Mouse (Mus musculus): Measurements from ENCODE around the gene Arhgef26. TPM values are rescaled to one million over a fixed set of nuclear protein-coding genes. Genes with fewer than 3 reads are reported as not detected.

The Arhgef26 gene
- polyA plus RNA-seq, 1 experiment, result 14.2 TPM

DNA sequence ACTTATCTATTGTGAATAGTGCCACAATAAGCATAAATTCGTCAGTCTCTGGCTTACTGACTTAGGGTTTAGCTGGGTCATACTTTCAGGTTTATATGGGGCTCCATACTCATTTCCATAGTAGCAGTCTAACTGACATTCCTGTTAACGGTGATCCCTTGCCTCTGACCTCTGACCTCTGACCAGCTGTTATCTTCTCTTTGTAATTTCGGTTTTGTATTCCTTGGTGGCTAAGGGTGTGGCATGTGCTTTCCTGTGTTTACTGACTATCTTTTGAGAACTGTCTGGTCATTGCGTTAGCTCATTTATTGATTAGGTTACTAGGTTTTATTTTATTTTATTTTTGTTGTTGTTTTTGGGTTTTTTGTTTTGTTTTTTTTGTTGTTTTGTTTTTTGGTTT, 13.9 kb downstream of the Arhgef26 start:
- TF ChIP-seq CTCF (IDR thresholded peaks at IDR 0.05; ENCODE audit: extremely low read depth, insufficient read length, insufficient replicate concordance, low read depth, low read length) (no peak), POLR2A (IDR thresholded peaks at IDR 0.05; ENCODE audit: low read depth, low read length) (no peak)
- Histone ChIP-seq H3K27ac (ENCODE audit: insufficient read depth, low read depth, low read length) (no peak overlapping the region), H3K27me3 (ENCODE audit: control insufficient read depth, insufficient read depth, low read length) (no peaks in the 10 kb centered on the region), H3K36me3 (ENCODE audit: control insufficient read depth, insufficient read depth, low read length) (peaks cover 5% of the 10 kb centered on the region), H3K4me3 (ENCODE audit: low read depth, low read length) (no peak overlapping the region), H3K4me1 (ENCODE audit: control insufficient read depth, insufficient read depth, insufficient read length, low read length) (peaks cover 21% of the 10 kb centered on the region)
- 29% methylated on average over 4 of the region's 4 CpGs for WGBS

DNA sequence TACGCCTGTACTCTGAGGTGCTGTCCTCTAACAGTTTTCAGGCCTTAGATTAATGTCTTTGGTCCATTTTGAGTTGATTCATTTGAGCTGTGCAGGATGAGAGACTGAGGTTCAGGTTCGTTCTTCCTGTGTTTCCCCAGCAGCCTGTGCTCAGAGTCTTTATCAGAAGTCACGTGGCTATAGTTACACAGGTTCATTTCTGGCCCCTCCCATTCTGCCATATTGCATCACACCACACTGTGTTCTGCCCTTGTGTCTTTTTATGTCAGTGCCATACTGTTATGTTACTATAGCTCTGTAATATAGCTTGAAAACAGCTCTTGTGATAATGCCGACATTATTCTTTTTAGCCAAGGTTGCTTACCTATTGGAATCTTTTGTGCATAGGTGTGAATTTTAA, 14.7 kb downstream of the Arhgef26 start:
- WGBS, result 53% methylated on average over 4 of the region's 4 CpGs
- H3K36me3 ChIP-seq (ENCODE audit: control insufficient read depth, insufficient read depth, low read length), result peaks cover 3% of the 10 kb centered on the region; the same call in 1 of the 2 replicates
- H3K4me3 ChIP-seq (ENCODE audit: low read depth, low read length), result no peak overlapping the region
- peaks cover 17% of the 10 kb centered on the region for H3K4me1 ChIP-seq (ENCODE audit: control insufficient read depth, insufficient read depth, insufficient read length, low read length)
- H3K27me3 ChIP-seq (ENCODE audit: control insufficient read depth, insufficient read depth, low read length), result no peaks in the 10 kb centered on the region
- H3K27ac ChIP-seq (ENCODE audit: insufficient read depth, low read depth, low read length), result no peak overlapping the region
- TF ChIP-seq POLR2A (IDR thresholded peaks at IDR 0.05; ENCODE audit: low read depth, low read length) (no peak), CTCF (IDR thresholded peaks at IDR 0.05; ENCODE audit: extremely low read depth, insufficient read length, insufficient replicate concordance, low read depth, low read length) (no peak)

DNA sequence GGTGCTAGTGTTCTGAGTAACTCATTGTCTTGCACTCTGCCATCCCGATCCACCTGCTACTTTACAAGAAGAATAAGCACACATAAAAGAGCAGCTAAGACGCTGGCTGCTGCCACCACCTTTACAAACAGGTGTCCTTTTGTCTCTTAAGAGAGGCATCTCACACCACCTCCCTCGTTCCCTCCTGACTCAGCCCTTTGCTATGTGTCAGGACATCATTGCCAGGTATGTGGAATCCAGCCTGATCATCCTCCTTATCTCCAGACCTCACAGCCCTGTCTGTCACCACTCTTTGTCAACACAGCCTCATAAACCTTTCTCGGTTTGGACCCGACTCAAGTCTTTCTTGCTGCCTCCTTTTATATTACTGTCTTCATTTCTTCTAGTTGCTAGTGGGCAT, 29.7 kb downstream of the Arhgef26 start:
- Histone ChIP-seq H3K4me1 (ENCODE audit: control insufficient read depth, insufficient read depth, insufficient read length, low read length) (0 out of 2 replicates have a peak, but pooled peaks cover 2% of the 10 kb centered on the region), H3K4me3 (ENCODE audit: low read depth, low read length) (no peak overlapping the region), H3K27me3 (ENCODE audit: control insufficient read depth, insufficient read depth, low read length) (no peaks in the 10 kb centered on the region), H3K36me3 (ENCODE audit: control insufficient read depth, insufficient read depth, low read length) (peaks cover 1% of the 10 kb centered on the region; the same call in 1 of the 2 replicates), H3K27ac (ENCODE audit: insufficient read depth, low read depth, low read length) (no peak overlapping the region)
- WGBS, result 42% methylated on average over 5 of the region's 5 CpGs
- TF ChIP-seq POLR2A (IDR thresholded peaks at IDR 0.05; ENCODE audit: low read depth, low read length) (no peak), CTCF (IDR thresholded peaks at IDR 0.05; ENCODE audit: extremely low read depth, insufficient read length, insufficient replicate concordance, low read depth, low read length) (no peak)

DNA sequence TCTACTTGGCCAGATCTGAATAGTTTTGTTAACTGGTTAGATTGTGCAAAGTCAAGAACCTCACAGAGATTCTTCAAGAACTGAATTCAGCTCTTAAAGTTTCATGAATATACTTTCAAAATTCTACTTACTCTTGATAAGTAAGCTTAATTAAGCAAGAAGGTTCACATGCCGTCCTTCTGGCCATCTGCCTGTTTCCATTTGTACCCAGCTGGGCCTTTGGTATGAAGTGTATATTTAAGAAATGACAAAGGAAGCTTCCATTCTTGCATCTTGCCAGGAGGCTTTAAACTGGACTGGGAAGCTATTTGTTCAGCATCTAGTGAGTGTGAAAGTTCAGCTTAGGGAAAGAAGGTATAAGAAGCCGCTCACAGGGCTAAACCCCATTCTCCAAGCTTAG, 34.7 kb downstream of the Arhgef26 start:
- Histone ChIP-seq H3K4me3 (ENCODE audit: low read depth, low read length) (no peak overlapping the region), H3K27ac (ENCODE audit: insufficient read depth, low read depth, low read length) (no peak overlapping the region), H3K27me3 (ENCODE audit: control insufficient read depth, insufficient read depth, low read length) (no peaks in the 10 kb centered on the region), H3K4me1 (ENCODE audit: control insufficient read depth, insufficient read depth, insufficient read length, low read length) (peaks cover 20% of the 10 kb centered on the region), H3K36me3 (ENCODE audit: control insufficient read depth, insufficient read depth, low read length) (0 out of 2 replicates have a peak, but pooled peaks cover 1% of the 10 kb centered on the region)
- TF ChIP-seq POLR2A (IDR thresholded peaks at IDR 0.05; ENCODE audit: low read depth, low read length), result no peak
- no peak for TF ChIP-seq CTCF (IDR thresholded peaks at IDR 0.05; ENCODE audit: extremely low read depth, insufficient read length, insufficient replicate concordance, low read depth, low read length)
- 50% methylated on average over 2 of the region's 2 CpGs for WGBS

DNA sequence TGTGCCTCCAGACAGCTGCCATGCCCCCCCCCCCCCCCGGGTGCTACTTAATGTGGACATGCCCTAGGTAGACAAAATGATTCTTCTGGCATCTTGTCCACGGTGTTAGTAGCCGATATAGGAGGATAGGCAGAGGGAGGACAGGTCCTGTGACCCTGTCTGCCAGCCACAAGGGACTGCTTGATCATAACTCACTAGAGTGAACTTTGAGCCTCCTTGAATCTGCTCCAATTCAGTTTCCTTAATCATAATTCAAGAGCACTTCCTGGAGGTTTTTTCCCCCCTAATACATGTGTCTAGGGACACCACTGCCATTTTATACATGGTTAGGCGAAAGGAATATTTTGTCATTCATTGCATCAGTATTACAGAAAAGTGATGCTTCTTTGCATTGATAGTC, 36.2 kb downstream of the Arhgef26 start:
- Histone ChIP-seq H3K4me1 (ENCODE audit: control insufficient read depth, insufficient read depth, insufficient read length, low read length) (peaks cover 20% of the 10 kb centered on the region), H3K36me3 (ENCODE audit: control insufficient read depth, insufficient read depth, low read length) (peaks cover 6% of the 10 kb centered on the region; the same call in 1 of the 2 replicates), H3K27ac (ENCODE audit: insufficient read depth, low read depth, low read length) (peak overlapping the region; percentile 46; the same call in 1 of the 2 replicates), H3K27me3 (ENCODE audit: control insufficient read depth, insufficient read depth, low read length) (no peaks in the 10 kb centered on the region), H3K4me3 (ENCODE audit: low read depth, low read length) (no peak overlapping the region)
- 22% methylated on average over 4 of the region's 4 CpGs for WGBS
- no peak for TF ChIP-seq CTCF (IDR thresholded peaks at IDR 0.05; ENCODE audit: extremely low read depth, insufficient read length, insufficient replicate concordance, low read depth, low read length)
- no peak for TF ChIP-seq POLR2A (IDR thresholded peaks at IDR 0.05; ENCODE audit: low read depth, low read length)

DNA sequence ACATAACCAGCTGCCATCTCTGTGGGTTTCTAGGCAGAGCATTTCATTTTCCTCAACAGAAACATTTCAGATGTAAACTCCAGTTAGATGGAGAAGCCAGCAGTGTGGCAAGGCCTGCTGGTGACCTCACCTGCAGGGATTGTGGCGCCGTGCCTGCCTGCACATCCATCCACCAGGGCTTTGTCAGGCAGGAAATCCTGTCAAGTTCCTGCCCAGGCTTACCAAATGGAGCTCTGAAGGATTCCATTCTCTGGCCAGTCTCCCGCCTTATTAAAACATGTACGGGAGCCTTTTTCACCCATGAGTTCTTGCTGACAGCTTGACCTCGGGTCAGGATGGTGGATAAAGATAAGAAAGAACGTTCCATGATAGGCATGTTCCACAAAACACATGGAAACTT, 36.7 kb downstream of the Arhgef26 start:
- Histone ChIP-seq H3K27me3 (ENCODE audit: control insufficient read depth, insufficient read depth, low read length) (no peaks in the 10 kb centered on the region), H3K36me3 (ENCODE audit: control insufficient read depth, insufficient read depth, low read length) (peaks cover 5% of the 10 kb centered on the region; the same call in 1 of the 2 replicates), H3K27ac (ENCODE audit: insufficient read depth, low read depth, low read length) (peak overlapping the region; percentile 46; the same call in 1 of the 2 replicates), H3K4me3 (ENCODE audit: low read depth, low read length) (no peak overlapping the region), H3K4me1 (ENCODE audit: control insufficient read depth, insufficient read depth, insufficient read length, low read length) (peaks cover 20% of the 10 kb centered on the region)
- no peak for TF ChIP-seq CTCF (IDR thresholded peaks at IDR 0.05; ENCODE audit: extremely low read depth, insufficient read length, insufficient replicate concordance, low read depth, low read length)
- TF ChIP-seq POLR2A (IDR thresholded peaks at IDR 0.05; ENCODE audit: low read depth, low read length), result no peak
- 45% methylated on average over 6 of the region's 6 CpGs for WGBS

DNA sequence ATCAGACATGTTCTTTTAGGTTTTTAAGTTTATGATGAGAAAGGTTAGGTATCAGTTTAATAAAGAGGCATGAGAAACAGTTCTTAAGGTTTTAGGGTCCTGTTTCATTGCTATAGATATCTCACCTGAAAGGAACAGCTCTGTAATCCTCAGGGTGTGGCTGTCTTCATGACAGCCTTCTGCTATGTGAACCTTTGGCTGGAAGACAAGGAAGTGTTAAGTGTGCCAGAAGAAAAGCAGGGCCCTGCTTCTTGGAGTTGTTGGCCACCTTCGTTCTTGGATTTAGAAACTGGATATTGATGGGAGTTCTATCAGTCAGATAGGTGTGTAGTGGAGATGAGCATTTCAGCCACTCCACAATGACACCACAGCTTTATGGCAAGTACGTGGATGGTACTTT, 38.6 kb downstream of the Arhgef26 start:
- 33% methylated on average over 2 of the region's 2 CpGs for WGBS
- no peak overlapping the region for H3K4me3 ChIP-seq (ENCODE audit: low read depth, low read length)

More for the DNA sequence above, 38.6 kb downstream of the Arhgef26 start:
- peaks cover 9% of the 10 kb centered on the region; the same call in 1 of the 2 replicates for H3K36me3 ChIP-seq (ENCODE audit: control insufficient read depth, insufficient read depth, low read length)
- H3K27ac ChIP-seq (ENCODE audit: insufficient read depth, low read depth, low read length), result peak overlapping the region; percentile 73
- peaks cover 18% of the 10 kb centered on the region for H3K4me1 ChIP-seq (ENCODE audit: control insufficient read depth, insufficient read depth, insufficient read length, low read length)
- no peaks in the 10 kb centered on the region for H3K27me3 ChIP-seq (ENCODE audit: control insufficient read depth, insufficient read depth, low read length)
- no peak for TF ChIP-seq POLR2A (IDR thresholded peaks at IDR 0.05; ENCODE audit: low read depth, low read length)
- TF ChIP-seq CTCF (IDR thresholded peaks at IDR 0.05; ENCODE audit: extremely low read depth, insufficient read length, insufficient replicate concordance, low read depth, low read length), result no peak
